Mouse (Mus musculus): ENCODE measurements around the gene Afap1.

DNA sequence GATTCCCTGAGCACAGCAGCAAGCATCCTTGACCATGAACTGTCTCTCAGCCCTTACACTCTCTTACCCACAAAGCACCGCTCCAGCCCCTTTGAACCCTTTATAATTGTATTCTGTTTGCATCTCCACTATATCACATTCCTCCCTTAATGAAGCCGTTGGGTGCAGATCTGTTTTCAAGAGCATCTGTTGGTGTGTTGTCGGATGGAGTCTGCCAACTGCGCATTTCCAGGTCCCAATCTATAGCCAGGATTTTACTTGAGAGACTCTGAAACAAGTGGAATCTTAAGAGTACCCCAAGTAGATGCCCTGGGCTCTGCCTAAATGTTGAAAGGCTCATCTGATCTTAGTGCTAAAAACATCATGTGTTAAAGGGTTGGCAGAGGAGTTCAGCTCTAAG lies 3.4 kb downstream of the Afap1 start:
- no peak for TF ChIP-seq POLR2A (IDR thresholded peaks at IDR 0.05; ENCODE audit: insufficient read length, low read depth)
- no peak for TF ChIP-seq USF1 (IDR thresholded peaks at IDR 0.05; ENCODE audit: low read depth)
- TF ChIP-seq TCF12 (IDR thresholded peaks at IDR 0.05; ENCODE audit: insufficient read depth, poor library complexity, severe bottlenecking): no peak
- no peak for TF ChIP-seq SRF (IDR thresholded peaks at IDR 0.05; ENCODE audit: control insufficient read depth, insufficient read length, low read depth)
- TF ChIP-seq MAX (IDR thresholded peaks at IDR 0.05; ENCODE audit: low read depth): no peak
- TF ChIP-seq POLR2AphosphoS2 (IDR thresholded peaks at IDR 0.05; ENCODE audit: insufficient read length, low read depth): no peak
